9 mouse cellular contexts compared by ENCODE assay signal in the genomic region with DNA sequence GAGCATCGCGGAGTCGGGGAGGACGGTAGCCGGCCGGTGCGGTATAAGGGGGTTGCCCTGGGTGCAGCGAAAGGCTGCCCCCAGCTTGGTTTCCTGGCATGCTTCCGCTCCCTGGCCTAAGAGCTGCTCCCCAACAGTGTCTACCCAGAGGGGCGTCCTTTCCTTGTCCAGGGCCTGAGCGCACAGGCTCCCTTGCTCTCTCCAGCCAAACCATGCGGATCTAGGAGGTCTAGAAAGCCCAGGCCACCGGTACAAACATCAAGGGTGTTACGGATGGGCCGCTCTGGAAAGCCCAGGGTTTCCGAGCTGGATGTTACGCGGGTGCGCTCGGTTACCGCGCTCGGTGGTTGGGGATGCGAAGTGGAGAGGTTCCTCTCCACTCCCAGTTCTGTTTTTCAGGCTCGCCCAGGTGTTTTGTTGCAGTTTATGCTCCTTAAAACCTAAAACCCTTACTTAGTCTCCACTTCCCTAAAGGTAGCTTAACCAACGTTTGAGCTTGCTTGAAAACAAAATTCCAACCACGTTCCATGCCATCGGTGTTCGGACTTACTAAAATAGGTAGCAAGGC. TPM values are rescaled to one million over a fixed set of nuclear protein-coding genes. Genes with fewer than 3 reads are reported as not detected.
DNase-seq lines count a peak whose midpoint lies in the region; ATAC-seq and TF ChIP-seq lines count a peak whose summit lies in the region.
"Had no signal": no experiment of that assay in that cellular context is flagged by ENCODE, and none has a peak within 500 bp of the region (broad histone marks: within the 10 kb centered on the region; RNA-seq: fewer than 3 reads in every experiment).

No protein-coding gene starts in this region.

- H3K27me3 ChIP-seq in hindbrain, embryonic 11.5 days (ENCODE audit: control insufficient read depth, insufficient read depth, low read length): peaks cover 94% of the 10 kb centered on the region
- H3K27me3 ChIP-seq in midbrain, postnatal 0 days (ENCODE audit: insufficient read depth, low read length): peaks cover 87% of the 10 kb centered on the region

- H3K36me3 ChIP-seq in hindbrain, embryonic 11.5 days (ENCODE audit: control insufficient read depth, insufficient read depth, low read length): no peaks in the 10 kb centered on the region
- H3K36me3 ChIP-seq in midbrain, postnatal 0 days (ENCODE audit: insufficient read depth, low read length): no peaks in the 10 kb centered on the region

- WGBS in hindbrain, embryonic 11.5 days: under 1% methylated on average over 29 of the region's 29 CpGs
- WGBS in midbrain, postnatal 0 days: under 1% methylated on average over 29 of the region's 29 CpGs

- H3K9me3 ChIP-seq in hindbrain, embryonic 11.5 days (ENCODE audit: control insufficient read depth, low read length): no peaks in the 10 kb centered on the region
- no peaks in the 10 kb centered on the region for H3K9me3 ChIP-seq in midbrain, postnatal 0 days (ENCODE audit: low read length)
- H3K9me3 ChIP-seq: megakaryocyte, embryonic 14.5 days had no signal

- peak overlapping the region; percentile 50 for H3K4me3 ChIP-seq in left cerebral cortex, adult 2 months
- no peak overlapping the region for H3K4me3 ChIP-seq in hindbrain, embryonic 11.5 days (ENCODE audit: low read depth, low read length)
- peak overlapping the region; percentile 49 for H3K4me3 ChIP-seq in midbrain, postnatal 0 days (ENCODE audit: low read depth, low read length)
- H3K4me3 ChIP-seq: megakaryocyte, embryonic 14.5 days had no signal

- intact Hi-C loops in left cerebral cortex, adult 2 months (cut with DNase I): loop anchor here (2.0 kb wide), 1 partner anchor 46 kb away; a partner anchor contains a TSS

- ATAC-seq in hindbrain, embryonic 11.5 days (ENCODE audit: low FRiP score): no peak
- 0 out of 2 replicates have a peak, but pooled peaks have one; percentile 24 for ATAC-seq in midbrain, postnatal 0 days (ENCODE audit: low FRiP score)
- ATAC-seq in cerebellum, adult (ENCODE audit: insufficient number of reproducible peaks, low FRiP score, low TSS enrichment): no peak

- H3K4me1 ChIP-seq in hindbrain, embryonic 11.5 days (replicated peaks; ENCODE audit: control insufficient read depth, insufficient read depth, low read length): peaks cover 4% of the 10 kb centered on the region; the same call in 1 of the 2 replicates
- peaks cover 4% of the 10 kb centered on the region; the same call in 1 of the 2 replicates for H3K4me1 ChIP-seq in midbrain, postnatal 0 days (ENCODE audit: insufficient read depth, low read length)

- H3K4me2 ChIP-seq in hindbrain, embryonic 11.5 days (replicated peaks; ENCODE audit: low read depth, low read length): no peak overlapping the region
- peak overlapping the region; percentile 86 for H3K4me2 ChIP-seq in midbrain, postnatal 0 days (ENCODE audit: low read depth, low read length, poor library complexity, severe bottlenecking)

- H3K27ac ChIP-seq in left cerebral cortex, adult 2 months: peak overlapping the region; percentile 78
- H3K27ac ChIP-seq in hindbrain, embryonic 11.5 days (ENCODE audit: low read depth, low read length): no peak overlapping the region
- H3K27ac ChIP-seq in midbrain, postnatal 0 days (ENCODE audit: low read depth, low read length): peak overlapping the region; percentile 67

- no peak for TF ChIP-seq CTCF in left cerebral cortex, adult 2 months (IDR thresholded peaks at IDR 0.05)
- no peak for TF ChIP-seq CTCF in midbrain, postnatal 0 days (IDR thresholded peaks at IDR 0.05)

- no peak for DNase-seq in left cerebral cortex, adult 2 months (ENCODE audit: extremely low spot score in 1 of 2, low spot score in 2 of 2)
- DNase-seq in left cerebral cortex, adult 8-10 months (ENCODE audit: low spot score in 2 of 2): no peak
- peak; percentile 33 for DNase-seq in embryo, embryonic 11 days
- peak; percentile 47 for DNase-seq in hindbrain, embryonic 11.5 days (ENCODE audit: low spot score)
- DNase-seq in midbrain, postnatal 0 days (ENCODE audit: low spot score): no peak
- no peak for DNase-seq in natural killer cell, adult 2 months (ENCODE audit: low spot score in 2 of 2)
- no peak for DNase-seq in adrenal gland, adult 2 months

- H3K9ac ChIP-seq in hindbrain, embryonic 11.5 days (ENCODE audit: low read depth, low read length): no peak overlapping the region
- H3K9ac ChIP-seq in midbrain, postnatal 0 days (replicated peaks; ENCODE audit: low read length, poor library complexity, severe bottlenecking): peak overlapping the region; percentile 42; the same call in 1 of the 2 replicates

RNA-seq across cellular contexts. Expression of a gene that starts 1.5 kb away (rescaled TPM):
- total RNA-seq in left cerebral cortex, adult 2 months (2021): 10 to 100 TPM; 77.1 to 84.7 TPM
- 100 to 1,000 TPM in 1 of 4 experiments, 10 to 100 TPM in 3; 91.6 to 102 (median 92.5) TPM for total RNA-seq in left cerebral cortex, adult 8-10 months (2022)
- polyA plus RNA-seq in hindbrain, embryonic 11.5 days (2014; fragmentation: Nextera tagmentation; extraction: Ambion mirVana): 0.40 and 0.84 TPM in 2 replicates
- total RNA-seq in midbrain, postnatal 0 days (2014; rRNA removed): 153 and 196 TPM in 2 replicates
- polyA plus RNA-seq in midbrain, postnatal 0 days (2015; fragmentation: Nextera tagmentation; extraction: Ambion mirVana): 167 and 180 TPM in 2 replicates
- total RNA-seq in adrenal gland, adult 2 months (2021): under 1 TPM; 0.37 to 0.86 TPM
- 0.49 and 2.2 TPM in 2 replicates for polyA plus RNA-seq in adrenal gland, adult 2 months (2012; rRNA removed)

RNA-seq across cellular contexts. Expression of a gene that starts 45.8 kb away (rescaled TPM):
- 10 to 100 TPM; 21.8 to 22.3 TPM for total RNA-seq in left cerebral cortex, adult 2 months (2021)
- total RNA-seq in left cerebral cortex, adult 8-10 months (2022): 10 to 100 TPM; 22.0 to 24.1 (median 22.8) TPM
- polyA plus RNA-seq in hindbrain, embryonic 11.5 days (2014; fragmentation: Nextera tagmentation; extraction: Ambion mirVana): 0.76 and 1.2 TPM in 2 replicates
- total RNA-seq in midbrain, postnatal 0 days (2014; rRNA removed): 36.0 and 58.4 TPM in 2 replicates
- polyA plus RNA-seq in midbrain, postnatal 0 days (2015; fragmentation: Nextera tagmentation; extraction: Ambion mirVana): 13.3 and 15.7 TPM in 2 replicates
- total RNA-seq in adrenal gland, adult 2 months (2021): not detected
- polyA plus RNA-seq in adrenal gland, adult 2 months (2012; rRNA removed): not detected in 2 replicates

Comparison
In these comparisons a context has a peak if more than half of its experiments do, and no peak if none do; other contexts are left out.
1. DNase-seq: peak in embryo, embryonic 11 days (single experiment) and hindbrain, embryonic 11.5 days (single experiment); none in left cerebral cortex, adult 2 months (0 of 2), left cerebral cortex, adult 8-10 months (0 of 2), midbrain, postnatal 0 days (single experiment), natural killer cell, adult 2 months (0 of 2) and adrenal gland, adult 2 months (single experiment).
2. RNA of a gene that starts 1.5 kb away (total RNA-seq): 153 to 196 TPM in midbrain, postnatal 0 days, 91.6 to 102 TPM in left cerebral cortex, adult 8-10 months and 77.1 to 84.7 TPM in left cerebral cortex, adult 2 months; 0.37 to 0.86 TPM in adrenal gland, adult 2 months; every median in the first group is over 10 times any median in the second.
3. RNA of a gene that starts 45.8 kb away (total RNA-seq): 36.0 to 58.4 TPM in midbrain, postnatal 0 days, 22.0 to 24.1 TPM in left cerebral cortex, adult 8-10 months and 21.8 to 22.3 TPM in left cerebral cortex, adult 2 months; not detected in adrenal gland, adult 2 months; every median in the first group is over 10 times any median in the second.